In the genomic region with DNA sequence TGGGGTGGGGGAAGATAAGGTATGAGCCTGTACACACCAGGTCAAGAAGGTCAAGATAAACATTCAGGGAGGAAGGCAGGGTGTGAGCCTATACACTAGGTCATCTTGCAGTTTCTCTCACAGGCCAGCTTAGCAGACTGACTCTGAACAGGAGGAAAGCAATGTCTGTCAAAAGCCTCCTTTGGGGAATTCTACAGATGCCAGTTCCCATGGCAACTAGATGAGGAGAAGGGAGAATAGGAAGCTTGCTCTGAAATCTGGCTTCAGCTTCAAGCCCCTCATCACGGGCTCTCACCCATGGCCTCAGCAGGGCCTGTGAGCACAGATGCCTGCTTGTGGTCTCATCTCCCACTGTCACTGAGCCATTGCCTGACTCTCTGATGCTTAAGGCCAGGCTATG, we compare ENCODE assay signal across 12 mouse cellular contexts.
A peak's percentile ranks its signal among the peaks of the same experiment; 100 is the strongest.
DNase-seq lines count a peak whose midpoint lies in the region; ATAC-seq and TF ChIP-seq lines count a peak whose summit lies in the region.
"Had no signal": no experiment of that assay in that cellular context is flagged by ENCODE, and none has a peak within 500 bp of the region (broad histone marks: within the 10 kb centered on the region; RNA-seq: fewer than 3 reads in every experiment).

No protein-coding gene starts in this region.

- 0 out of 2 replicates have a peak overlapping the region, but pooled peaks have one; percentile 22 for H3K9ac ChIP-seq in forebrain, postnatal 0 days
- no peak overlapping the region for H3K9ac ChIP-seq in midbrain, embryonic 13.5 days (replicated peaks)
- H3K9ac ChIP-seq: heart, embryonic 12.5 days had no signal

- no peak for DNase-seq in frontal cortex, postnatal 14 days (ENCODE audit: low spot score in 2 of 2)
- DNase-seq in brain, adult 2 months (ENCODE audit: low read depth, low spot score), result peak; percentile 81
- peak; percentile 83 for DNase-seq in forebrain, postnatal 0 days
- no peak for DNase-seq in adrenal gland, adult 18-20 months (ENCODE audit: low spot score in 2 of 2)
- DNase-seq in cerebellum, adult 9-10 months, result no peak
- DNase-seq in thymus, postnatal 4 days, result no peak
- DNase-seq: lung, postnatal 14 days; thymus, postnatal 14 days had no signal

- peak overlapping the region; percentile 52 for H3K27ac ChIP-seq in forebrain, postnatal 0 days (ENCODE audit: low read depth, low read length)
- peak overlapping the region; percentile 84 for H3K27ac ChIP-seq in midbrain, embryonic 13.5 days

- no peak overlapping the region for H3K4me3 ChIP-seq in forebrain, postnatal 0 days (ENCODE audit: low read depth, low read length)
- no peak overlapping the region for H3K4me3 ChIP-seq in midbrain, embryonic 13.5 days (replicated peaks)
- H3K4me3 ChIP-seq: heart, embryonic 12.5 days had no signal

- WGBS in forebrain, postnatal 0 days, result 15% methylated on average over 1 of the region's 1 CpGs
- WGBS in midbrain, embryonic 13.5 days, result 7% methylated on average over 1 of the region's 1 CpGs

- H3K4me2 ChIP-seq in forebrain, postnatal 0 days (ENCODE audit: low read depth), result no peak overlapping the region
- no peak overlapping the region for H3K4me2 ChIP-seq in midbrain, embryonic 13.5 days (replicated peaks)
- H3K4me2 ChIP-seq: heart, embryonic 12.5 days had no signal

- peak; percentile 78 for ATAC-seq in frontal cortex, adult (ENCODE audit: low TSS enrichment)
- peak; percentile 85 for ATAC-seq in forebrain, postnatal 0 days
- peak; percentile 66 for ATAC-seq in midbrain, embryonic 13.5 days

- no peak for TF ChIP-seq CTCF in forebrain, postnatal 0 days (IDR thresholded peaks at IDR 0.05; ENCODE audit: low read depth)

- no peaks in the 10 kb centered on the region; the same call in 1 of the 2 replicates for H3K36me3 ChIP-seq in forebrain, postnatal 0 days (ENCODE audit: insufficient read depth)
- H3K36me3 ChIP-seq in midbrain, embryonic 13.5 days, result no peaks in the 10 kb centered on the region
- H3K36me3 ChIP-seq: G1E; heart, embryonic 12.5 days had no signal

- no peaks in the 10 kb centered on the region for H3K27me3 ChIP-seq in forebrain, postnatal 0 days (ENCODE audit: insufficient read depth, low read length)
- no peaks in the 10 kb centered on the region for H3K27me3 ChIP-seq in midbrain, embryonic 13.5 days
- H3K27me3 ChIP-seq: heart, embryonic 12.5 days had no signal

- peaks cover 25% of the 10 kb centered on the region for H3K4me1 ChIP-seq in forebrain, postnatal 0 days (ENCODE audit: insufficient read depth)
- H3K4me1 ChIP-seq in midbrain, embryonic 13.5 days (replicated peaks), result peaks cover 32% of the 10 kb centered on the region
- H3K4me1 ChIP-seq: heart, embryonic 12.5 days had no signal

- no peaks in the 10 kb centered on the region for H3K9me3 ChIP-seq in forebrain, postnatal 0 days (ENCODE audit: low read length)
- peaks cover 6% of the 10 kb centered on the region; the same call in 1 of the 2 replicates for H3K9me3 ChIP-seq in midbrain, embryonic 13.5 days

Comparison
In these comparisons a context has a peak if more than half of its experiments do, and no peak if none do; other contexts are left out.
1. DNase-seq: peak in brain, adult 2 months (single experiment) and forebrain, postnatal 0 days (single experiment); none in frontal cortex, postnatal 14 days (0 of 2), adrenal gland, adult 18-20 months (0 of 2), cerebellum, adult 9-10 months (single experiment) and thymus, postnatal 4 days (single experiment).
2. Peak in every context shown above with its lines, with median percentiles within 50 percentile points of each other: ATAC-seq.